Mouse (Mus musculus) cerebellum, adult 2 months (tissue): Measurements from ENCODE around the gene Adat1.

ENCODE experiments used
- CTCF ChIP-seq: fragments of 200-500 bp; IDR thresholded peaks from 2 replicates; pipeline ENCODE4 v1.5.1; 2011; ENCODE audit warnings: low read depth, mild to moderate bottlenecking, control low read depth, low read length, moderate library complexity, borderline replicate concordance; ENCODE audit not compliant: insufficient read depth
- POLR2A ChIP-seq: fragments of 200-500 bp; IDR thresholded peaks from 2 replicates; pipeline ENCODE4 v1.6.1; 2011; ENCODE audit warnings: low read length, control low read depth, borderline replicate concordance; ENCODE audit not compliant: insufficient read depth

- TF ChIP-seq POLR2A = no peak
- no peak for TF ChIP-seq CTCF
Observed at GRCm38 (mm10) chr8:111955879-111956278, 36.2 kb downstream of the Adat1 start.
